Mouse (Mus musculus): ENCODE measurements at regions not wholly inside any gene's neighbourhood (a gene's known extent, or its start where the extent isn't known, plus 50 kb on each side); places are given as distances from the start of the nearest gene placed in this dataset.
A peak's percentile ranks its signal among the peaks of the same experiment; 100 is the strongest.

- WGBS: 48% methylated on average over 7 of the region's 7 CpGs
- no peaks in the 10 kb centered on the region for H3K27me3 ChIP-seq (replicated peaks; ENCODE audit: control insufficient read depth, insufficient read depth, low read length)
- H3K4me2 ChIP-seq (ENCODE audit: low read length): no peak overlapping the region
- no peaks in the 10 kb centered on the region for H3K9me3 ChIP-seq (ENCODE audit: control insufficient read depth, low read length)
- no peak for DNase-seq (ENCODE audit: low spot score)
- H3K36me3 ChIP-seq (ENCODE audit: control insufficient read depth, insufficient read depth, low read length): no peaks in the 10 kb centered on the region
- ATAC-seq (replicated peaks; ENCODE audit: low FRiP score, low TSS enrichment, low read depth): no peak
- H3K27ac ChIP-seq (ENCODE audit: low read depth): no peak overlapping the region
- H3K9ac ChIP-seq (ENCODE audit: low read length): no peak overlapping the region
- H3K4me1 ChIP-seq (replicated peaks; ENCODE audit: control insufficient read depth, insufficient read depth, low read length): peaks cover 4% of the 10 kb centered on the region; the same call in 1 of the 2 replicates
- no peak overlapping the region for H3K4me3 ChIP-seq (ENCODE audit: low read depth, low read length)
These were observed 76.5 kb downstream of the Pttg1 start for GRCm38 (mm10) chr11:43349564-43349963.

GRCm38 (mm10) chr11:43348571-43348970, 77.5 kb downstream of the Pttg1 start:
- H3K36me3 ChIP-seq (ENCODE audit: control insufficient read depth, insufficient read depth, low read length): no peaks in the 10 kb centered on the region
- WGBS: 19% methylated on average over 4 of the region's 4 CpGs
- DNase-seq (ENCODE audit: low spot score) (peak; percentile 95), ATAC-seq (replicated peaks; ENCODE audit: low FRiP score, low TSS enrichment, low read depth) (no peak; the same call in 1 of the 2 replicates)
- no peaks in the 10 kb centered on the region for H3K9me3 ChIP-seq (ENCODE audit: control insufficient read depth, low read length)
- no peaks in the 10 kb centered on the region for H3K27me3 ChIP-seq (replicated peaks; ENCODE audit: control insufficient read depth, insufficient read depth, low read length)
- H3K27ac ChIP-seq (ENCODE audit: low read depth): no peak overlapping the region
- no peak overlapping the region for H3K4me3 ChIP-seq (ENCODE audit: low read depth, low read length)
- no peak overlapping the region for H3K9ac ChIP-seq (ENCODE audit: low read length)
- no peak overlapping the region for H3K4me2 ChIP-seq (ENCODE audit: low read length)
- H3K4me1 ChIP-seq (replicated peaks; ENCODE audit: control insufficient read depth, insufficient read depth, low read length): peaks cover 4% of the 10 kb centered on the region; the same call in 1 of the 2 replicates

GRCm38 (mm10) chr11:43346489-43346888, 79.6 kb downstream of the Pttg1 start:
- 96% methylated on average over 9 of the region's 9 CpGs for WGBS
- H3K4me1 ChIP-seq (replicated peaks; ENCODE audit: control insufficient read depth, insufficient read depth, low read length): peaks cover 4% of the 10 kb centered on the region; the same call in 1 of the 2 replicates
- H3K4me3 ChIP-seq (ENCODE audit: low read depth, low read length): no peak overlapping the region
- no peak for ATAC-seq (replicated peaks; ENCODE audit: low FRiP score, low TSS enrichment, low read depth)
- no peaks in the 10 kb centered on the region for H3K9me3 ChIP-seq (ENCODE audit: control insufficient read depth, low read length)
- no peak for DNase-seq (ENCODE audit: low spot score)
- no peak overlapping the region for H3K4me2 ChIP-seq (ENCODE audit: low read length)
- no peaks in the 10 kb centered on the region for H3K36me3 ChIP-seq (ENCODE audit: control insufficient read depth, insufficient read depth, low read length)
- no peaks in the 10 kb centered on the region for H3K27me3 ChIP-seq (replicated peaks; ENCODE audit: control insufficient read depth, insufficient read depth, low read length)
- H3K27ac ChIP-seq (ENCODE audit: low read depth): no peak overlapping the region
- no peak overlapping the region for H3K9ac ChIP-seq (ENCODE audit: low read length)

GRCm38 (mm10) chr11:43344767-43345561, 81.1 kb downstream of the Pttg1 start:
- no peak overlapping the region for H3K4me3 ChIP-seq (ENCODE audit: low read depth, low read length)
- H3K4me2 ChIP-seq (ENCODE audit: low read length): no peak overlapping the region
- no peaks in the 10 kb centered on the region for H3K9me3 ChIP-seq (ENCODE audit: control insufficient read depth, low read length)
- H3K27me3 ChIP-seq (replicated peaks; ENCODE audit: control insufficient read depth, insufficient read depth, low read length): no peaks in the 10 kb centered on the region
- ATAC-seq (replicated peaks; ENCODE audit: low FRiP score, low TSS enrichment, low read depth) (no peak), DNase-seq (ENCODE audit: low spot score) (no peak)
- peaks cover 4% of the 10 kb centered on the region; the same call in 1 of the 2 replicates for H3K4me1 ChIP-seq (replicated peaks; ENCODE audit: control insufficient read depth, insufficient read depth, low read length)
- H3K27ac ChIP-seq (ENCODE audit: low read depth): no peak overlapping the region
- no peak overlapping the region for H3K9ac ChIP-seq (ENCODE audit: low read length)
- no peaks in the 10 kb centered on the region for H3K36me3 ChIP-seq (ENCODE audit: control insufficient read depth, insufficient read depth, low read length)
- WGBS: 33% methylated on average over 14 of the region's 14 CpGs

GRCm38 (mm10) chr11:43343574-43343973, 82.5 kb downstream of the Pttg1 start:
- Histone ChIP-seq H3K4me1 (replicated peaks; ENCODE audit: control insufficient read depth, insufficient read depth, low read length) (peaks cover 4% of the 10 kb centered on the region; the same call in 1 of the 2 replicates), H3K27me3 (replicated peaks; ENCODE audit: control insufficient read depth, insufficient read depth, low read length) (no peaks in the 10 kb centered on the region), H3K27ac (ENCODE audit: low read depth) (no peak overlapping the region), H3K9me3 (ENCODE audit: control insufficient read depth, low read length) (no peaks in the 10 kb centered on the region), H3K4me3 (ENCODE audit: low read depth, low read length) (no peak overlapping the region), H3K9ac (ENCODE audit: low read length) (no peak overlapping the region), H3K36me3 (ENCODE audit: control insufficient read depth, insufficient read depth, low read length) (no peaks in the 10 kb centered on the region), H3K4me2 (ENCODE audit: low read length) (no peak overlapping the region)
- ATAC-seq (replicated peaks; ENCODE audit: low FRiP score, low TSS enrichment, low read depth) (no peak), DNase-seq (ENCODE audit: low spot score) (no peak)
- WGBS: 88% methylated on average over 5 of the region's 5 CpGs

GRCm38 (mm10) chr11:43338377-43338993, 87.6 kb downstream of the Pttg1 start:
- Histone ChIP-seq H3K4me1 (replicated peaks; ENCODE audit: control insufficient read depth, insufficient read depth, low read length) (no peaks in the 10 kb centered on the region), H3K27ac (ENCODE audit: low read depth) (no peak overlapping the region), H3K36me3 (ENCODE audit: control insufficient read depth, insufficient read depth, low read length) (no peaks in the 10 kb centered on the region), H3K9ac (ENCODE audit: low read length) (no peak overlapping the region), H3K4me2 (ENCODE audit: low read length) (no peak overlapping the region), H3K9me3 (ENCODE audit: control insufficient read depth, low read length) (no peaks in the 10 kb centered on the region), H3K27me3 (replicated peaks; ENCODE audit: control insufficient read depth, insufficient read depth, low read length) (no peaks in the 10 kb centered on the region), H3K4me3 (ENCODE audit: low read depth, low read length) (no peak overlapping the region)
- ATAC-seq (replicated peaks; ENCODE audit: low FRiP score, low TSS enrichment, low read depth) (no peak), DNase-seq (ENCODE audit: low spot score) (no peak)
- 90% methylated on average over 2 of the region's 2 CpGs for WGBS

- no peaks in the 10 kb centered on the region for H3K9me3 ChIP-seq (ENCODE audit: control insufficient read depth, low read length)
- 73% methylated on average over 7 of the region's 7 CpGs for WGBS
- DNase-seq (ENCODE audit: low spot score) (no peak), ATAC-seq (replicated peaks; ENCODE audit: low FRiP score, low TSS enrichment, low read depth) (no peak)
- H3K4me2 ChIP-seq (ENCODE audit: low read length): no peak overlapping the region
- no peak overlapping the region for H3K27ac ChIP-seq (ENCODE audit: low read depth)
- H3K4me1 ChIP-seq (replicated peaks; ENCODE audit: control insufficient read depth, insufficient read depth, low read length): no peaks in the 10 kb centered on the region
- H3K27me3 ChIP-seq (replicated peaks; ENCODE audit: control insufficient read depth, insufficient read depth, low read length): no peaks in the 10 kb centered on the region
- H3K9ac ChIP-seq (ENCODE audit: low read length): no peak overlapping the region
- H3K4me3 ChIP-seq (ENCODE audit: low read depth, low read length): no peak overlapping the region
- no peaks in the 10 kb centered on the region for H3K36me3 ChIP-seq (ENCODE audit: control insufficient read depth, insufficient read depth, low read length)
These were observed 90.3 kb downstream of the Pttg1 start for GRCm38 (mm10) chr11:43335668-43336265.

- WGBS: 58% methylated on average over 4 of the region's 4 CpGs
- Histone ChIP-seq H3K27me3 (replicated peaks; ENCODE audit: control insufficient read depth, insufficient read depth, low read length) (no peaks in the 10 kb centered on the region), H3K9me3 (ENCODE audit: control insufficient read depth, low read length) (no peaks in the 10 kb centered on the region), H3K4me1 (replicated peaks; ENCODE audit: control insufficient read depth, insufficient read depth, low read length) (no peaks in the 10 kb centered on the region), H3K27ac (ENCODE audit: low read depth) (no peak overlapping the region), H3K4me2 (ENCODE audit: low read length) (no peak overlapping the region), H3K9ac (ENCODE audit: low read length) (no peak overlapping the region), H3K4me3 (ENCODE audit: low read depth, low read length) (no peak overlapping the region), H3K36me3 (ENCODE audit: control insufficient read depth, insufficient read depth, low read length) (no peaks in the 10 kb centered on the region)
- ATAC-seq (replicated peaks; ENCODE audit: low FRiP score, low TSS enrichment, low read depth) (no peak), DNase-seq (ENCODE audit: low spot score) (no peak)
These were observed 92.5 kb downstream of the Pttg1 start for GRCm38 (mm10) chr11:43333547-43333946.

All from intestine, embryonic 14.5 days (tissue).